Mouse (Mus musculus) bone marrow, adult 2 months (tissue): ENCODE results near the gene Sbf2.

Source experiments
- CTCF ChIP-seq: fragments of 200-500 bp; IDR thresholded peaks from 2 replicates; pipeline ENCODE4 v1.5.1; 2011; ENCODE audit warnings: low read length, control low read depth; ENCODE audit not compliant: control insufficient read depth, insufficient read depth
- POLR2A ChIP-seq: fragments of 200-500 bp; IDR thresholded peaks from 2 replicates; pipeline ENCODE4 v1.6.1; 2011; ENCODE audit warnings: low read depth, mild to moderate bottlenecking, control low read depth, low read length, borderline replicate concordance; ENCODE audit not compliant: control insufficient read depth

- TF ChIP-seq POLR2A (no peak), CTCF (no peak)
These were observed 233.1 kb downstream of the Sbf2 start for GRCm38 (mm10) chr7:110381625-110382024.
